Mouse (Mus musculus) liver, embryonic 13.5 days (tissue): ENCODE measurements around the gene Pafah2. TPM values are rescaled to one million over a fixed set of nuclear protein-coding genes. Genes with fewer than 3 reads are reported as not detected.
A peak's percentile ranks its signal among the peaks of the same experiment; 100 is the strongest.

ENCODE experiments used
- ATAC-seq: fragments of 200-750 bp; cut with Nextera tagmentation; 2 replicates; pipeline ENCODE4 v1.8.0; 2017; ENCODE audit warnings: low read depth, mild to moderate bottlenecking, moderate number of reproducible peaks, moderate library complexity
- DNase-seq: peaks from one replicate; pipeline ENCODE4 v3.0.0; 2022
- H3K27ac ChIP-seq: fragments of 300-500 bp; sonication (generic); 2 replicates; pipeline ENCODE4 v1.5.1; 2015; ENCODE audit warnings: moderate library complexity, mild to moderate bottlenecking, inconsistent platforms
- H3K27me3 ChIP-seq: fragments of 300-500 bp; sonication (generic); 2 replicates; pipeline ENCODE4 v1.6.1; 2015; ENCODE audit warnings: mild to moderate bottlenecking, inconsistent platforms
- H3K36me3 ChIP-seq: fragments of 300-500 bp; sonication (generic); 2 replicates; pipeline ENCODE4 v1.6.1; 2015; ENCODE audit warnings: mild to moderate bottlenecking, inconsistent platforms
- H3K4me1 ChIP-seq: fragments of 300-500 bp; sonication (generic); replicated peaks from 2 replicates; pipeline ENCODE4 v1.6.1; 2015; ENCODE audit warnings: inconsistent platforms
- H3K4me2 ChIP-seq: fragments of 300-500 bp; sonication (generic); 2 replicates; pipeline ENCODE4 v1.6.1; 2015; ENCODE audit warnings: inconsistent platforms, mild to moderate bottlenecking, moderate library complexity
- H3K4me3 ChIP-seq: fragments of 300-500 bp; sonication (generic); replicated peaks from 2 replicates; pipeline ENCODE4 v1.5.1; 2015; ENCODE audit warnings: mild to moderate bottlenecking, inconsistent platforms
- H3K9ac ChIP-seq: fragments of 300-500 bp; sonication (generic); 2 replicates; pipeline ENCODE4 v1.6.1; 2015; ENCODE audit warnings: mild to moderate bottlenecking, inconsistent platforms
- H3K9me3 ChIP-seq: fragments of 300-500 bp; sonication (generic); replicated peaks from 2 replicates; pipeline ENCODE4 v1.6.1; 2016; ENCODE audit warnings: inconsistent platforms
- WGBS: fragments of 180-500 bp; shearing (Covaris S2); methylation state at CpG from one replicate; pipeline ENCODE4 v1.1.7; 2015; ENCODE audit not compliant: insufficient replicate concordance; 5-methylcytosine and 5-hydroxymethylcytosine counted together
- polyA plus RNA-seq: library from polyadenylated mRNA; unstranded; fragments of >200 nt; fragmentation: Nextera tagmentation; extraction: Ambion mirVana; gene quantifications from 2 replicates; pipeline ENCODE4 v1.2.1, GENCODE M21; 2015

Pafah2 gene
- polyA plus RNA-seq, 1 experiment from 2014 or later: 3.7 TPM

- ATAC-seq (no peak), DNase-seq (no peak)
- Histone ChIP-seq H3K36me3 (0 out of 2 replicates have a peak, but pooled peaks cover 5% of the 10 kb centered on the region), H3K4me1 (no peaks in the 10 kb centered on the region), H3K4me3 (no peak overlapping the region), H3K9me3 (no peaks in the 10 kb centered on the region), H3K27me3 (0 out of 2 replicates have a peak, but pooled peaks cover under 1% of the 10 kb centered on the region), H3K9ac (no peak overlapping the region), H3K27ac (no peak overlapping the region), H3K4me2 (no peak overlapping the region)
- WGBS: 67% methylated on average over 7 of the region's 7 CpGs
Measured at GRCm38 (mm10) chr4:134425088-134425487, 29.0 kb downstream of the Pafah2 start.

DNA sequence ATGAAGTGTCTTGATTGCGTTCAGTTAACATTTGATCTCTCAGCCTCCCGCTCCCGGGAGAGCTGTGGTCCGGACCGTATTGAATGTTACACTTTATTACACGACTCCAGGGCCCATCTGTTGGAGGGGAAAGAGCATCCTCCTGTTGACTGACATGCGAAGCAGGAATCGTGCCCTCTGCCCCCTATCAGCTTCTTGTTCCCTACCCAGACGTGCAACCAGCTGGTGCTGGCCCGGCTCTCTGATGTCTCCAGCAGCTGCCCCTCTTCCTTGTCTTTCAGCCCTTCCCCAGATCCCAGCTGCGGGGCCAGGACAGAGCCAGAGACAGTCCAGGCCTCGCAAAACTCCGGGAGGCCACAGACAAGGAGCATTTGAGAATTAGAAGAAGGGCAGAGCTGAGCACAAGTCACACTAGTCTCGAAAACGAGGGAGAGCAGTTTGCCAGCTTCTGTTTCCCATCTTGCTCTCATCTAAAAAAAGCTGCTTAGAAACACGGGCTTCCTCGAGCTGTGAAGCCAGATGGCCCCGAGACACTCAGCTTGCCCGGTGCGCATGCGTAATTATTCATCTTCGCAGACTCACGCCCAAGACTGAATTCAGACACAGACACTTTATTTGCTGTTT lies 34.4 kb downstream of the Pafah2 start:
- no peak overlapping the region for H3K27ac ChIP-seq
- no peaks in the 10 kb centered on the region for H3K4me1 ChIP-seq
- ATAC-seq (no peak), DNase-seq (no peak)
- no peak overlapping the region for H3K4me2 ChIP-seq
- 0 out of 2 replicates have a peak, but pooled peaks cover 5% of the 10 kb centered on the region for H3K36me3 ChIP-seq
- 0 out of 2 replicates have a peak, but pooled peaks cover 3% of the 10 kb centered on the region for H3K27me3 ChIP-seq
- H3K4me3 ChIP-seq: no peak overlapping the region
- no peaks in the 10 kb centered on the region for H3K9me3 ChIP-seq
- 65% methylated on average over 23 of the region's 23 CpGs for whole genome bisulfite sequencing
- no peak overlapping the region for H3K9ac ChIP-seq

GRCm38 (mm10) chr4:134432686-134433360 lies 36.7 kb downstream of the Pafah2 start:
- H3K4me3 ChIP-seq: no peak overlapping the region
- H3K4me1 ChIP-seq: no peaks in the 10 kb centered on the region
- WGBS: 72% methylated on average over 15 of the region's 15 CpGs
- ATAC-seq (no peak), DNase-seq (no peak)
- H3K4me2 ChIP-seq: no peak overlapping the region
- H3K27me3 ChIP-seq: 0 out of 2 replicates have a peak, but pooled peaks cover 9% of the 10 kb centered on the region
- H3K9me3 ChIP-seq: no peaks in the 10 kb centered on the region
- no peaks in the 10 kb centered on the region for H3K36me3 ChIP-seq
- H3K27ac ChIP-seq: no peak overlapping the region
- H3K9ac ChIP-seq: no peak overlapping the region

DNA sequence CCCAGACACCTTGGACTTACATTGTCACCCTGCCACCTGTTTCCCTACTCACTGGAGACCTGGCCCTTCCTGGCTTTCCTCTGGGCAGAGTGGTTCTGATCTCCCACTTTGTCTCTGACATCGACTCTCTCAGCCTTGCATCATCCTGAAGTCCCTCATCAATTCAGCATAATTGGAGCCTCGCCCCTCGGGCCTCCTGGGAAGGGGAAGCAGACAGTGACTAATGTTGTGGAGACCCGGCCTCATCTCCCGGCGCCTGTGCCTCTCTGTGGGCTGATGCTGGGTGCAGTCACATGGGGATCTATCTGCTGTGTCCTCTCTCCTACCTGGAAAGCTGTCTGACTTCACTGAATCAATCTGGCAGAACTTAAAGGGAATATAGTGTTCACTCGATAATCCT lies 40.1 kb downstream of the Pafah2 start:
- no peak for DNase-seq
- Histone ChIP-seq H3K36me3 (no peaks in the 10 kb centered on the region), H3K9ac (no peak overlapping the region), H3K27me3 (0 out of 2 replicates have a peak, but pooled peaks cover 7% of the 10 kb centered on the region), H3K27ac (no peak overlapping the region), H3K4me3 (no peak overlapping the region), H3K4me1 (peaks cover 21% of the 10 kb centered on the region), H3K9me3 (no peaks in the 10 kb centered on the region), H3K4me2 (no peak overlapping the region)
- WGBS: 39% methylated on average over 7 of the region's 7 CpGs
- no peak for ATAC-seq

GRCm38 (mm10) chr4:134436659-134437058 lies 40.5 kb downstream of the Pafah2 start:
- H3K27me3 ChIP-seq: peaks cover 8% of the 10 kb centered on the region; the same call in 1 of the 2 replicates
- no peak overlapping the region for H3K4me3 ChIP-seq
- no peak overlapping the region for H3K27ac ChIP-seq
- H3K9ac ChIP-seq: no peak overlapping the region
- H3K4me1 ChIP-seq: peaks cover 21% of the 10 kb centered on the region
- ATAC-seq: no peak
- no peak overlapping the region for H3K4me2 ChIP-seq
- DNase-seq: no peak
- no peaks in the 10 kb centered on the region for H3K36me3 ChIP-seq
- WGBS: 71% methylated on average over 10 of the region's 10 CpGs
- H3K9me3 ChIP-seq: no peaks in the 10 kb centered on the region

DNA sequence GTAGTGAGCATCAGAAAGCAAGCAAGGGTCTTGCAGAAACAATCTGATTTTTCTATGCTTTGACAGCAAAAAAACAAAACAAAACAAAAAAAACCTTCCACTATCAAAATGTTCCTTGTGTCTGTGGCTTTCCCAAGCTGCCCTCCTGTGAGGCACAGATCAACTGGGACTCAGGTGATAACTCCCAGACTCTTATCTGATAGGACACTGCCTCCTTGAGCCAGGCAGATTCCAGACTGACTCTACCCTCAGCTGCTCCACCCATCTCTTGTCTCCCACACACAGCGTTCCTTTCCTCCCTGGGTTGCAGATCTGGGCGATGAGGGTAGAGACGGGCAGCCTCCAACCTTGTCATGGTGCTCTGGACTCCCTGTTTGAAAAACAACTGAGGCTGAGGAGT lies 43.0 kb downstream of the Pafah2 start:
- Histone ChIP-seq H3K4me2 (peak overlapping the region; percentile 33), H3K4me1 (peaks cover 21% of the 10 kb centered on the region), H3K9me3 (no peaks in the 10 kb centered on the region), H3K27me3 (peaks cover 18% of the 10 kb centered on the region), H3K9ac (no peak overlapping the region), H3K27ac (peak overlapping the region; percentile 44), H3K4me3 (no peak overlapping the region), H3K36me3 (no peaks in the 10 kb centered on the region)
- WGBS: 17% methylated on average over 3 of the region's 3 CpGs
- peak; percentile 73 for DNase-seq
- ATAC-seq: peak; percentile 98

GRCm38 (mm10) chr4:134439919-134440318 lies 43.8 kb downstream of the Pafah2 start:
- peaks cover 18% of the 10 kb centered on the region for H3K27me3 ChIP-seq
- H3K9me3 ChIP-seq: no peaks in the 10 kb centered on the region
- no peak overlapping the region for H3K4me3 ChIP-seq
- H3K36me3 ChIP-seq: no peaks in the 10 kb centered on the region
- WGBS: 58% methylated on average over 4 of the region's 4 CpGs
- DNase-seq (no peak), ATAC-seq (no peak)
- H3K4me1 ChIP-seq: peaks cover 21% of the 10 kb centered on the region
- no peak overlapping the region for H3K9ac ChIP-seq
- H3K27ac ChIP-seq: peak overlapping the region; percentile 44; the same call in 1 of the 2 replicates
- H3K4me2 ChIP-seq: no peak overlapping the region

DNA sequence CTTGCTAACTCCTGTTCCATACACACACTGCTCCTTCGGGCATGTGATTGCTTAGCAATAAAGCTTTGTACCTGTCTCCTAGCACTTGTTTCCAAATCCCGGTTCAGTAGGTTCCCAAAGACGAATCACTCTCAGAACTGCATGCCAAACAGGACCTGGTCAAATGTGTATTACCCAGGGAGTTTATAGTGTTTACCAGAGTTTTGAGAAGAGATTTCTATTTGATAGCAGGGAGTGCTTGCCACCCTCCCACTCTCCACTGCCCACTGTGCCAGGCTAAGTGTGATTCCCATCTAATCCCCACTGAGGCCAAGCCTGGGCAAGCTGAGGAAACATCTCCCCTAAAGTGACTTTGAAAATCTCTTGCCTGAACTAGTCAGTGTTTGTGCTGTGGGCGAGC lies 46.1 kb downstream of the Pafah2 start:
- DNase-seq (no peak), ATAC-seq (no peak)
- 75% methylated on average over 4 of the region's 4 CpGs for WGBS
- Histone ChIP-seq H3K9ac (no peak overlapping the region), H3K4me2 (no peak overlapping the region), H3K36me3 (no peaks in the 10 kb centered on the region), H3K4me1 (peaks cover 23% of the 10 kb centered on the region), H3K9me3 (no peaks in the 10 kb centered on the region), H3K27me3 (peaks cover 25% of the 10 kb centered on the region), H3K4me3 (no peak overlapping the region), H3K27ac (no peak overlapping the region)

DNA sequence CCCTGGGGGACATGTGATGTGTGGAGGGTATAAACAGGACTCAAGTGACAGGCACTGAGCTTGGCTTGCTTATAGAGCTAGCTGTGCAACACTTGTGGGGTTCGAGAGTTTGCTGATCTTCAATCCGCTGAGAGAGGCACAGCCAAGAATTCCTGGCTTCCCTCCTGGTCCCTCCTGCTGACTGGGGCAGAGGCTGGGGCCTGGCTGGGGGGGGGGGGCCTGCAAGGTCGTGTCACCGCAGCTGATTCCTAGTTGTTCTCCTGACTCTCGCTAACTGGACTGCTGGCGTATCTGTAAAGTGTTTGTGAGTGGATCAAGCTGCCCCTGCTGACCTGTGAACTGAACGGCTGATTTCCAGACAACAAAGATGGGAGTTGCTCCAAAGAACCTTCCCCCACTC lies 47.5 kb downstream of the Pafah2 start:
- Histone ChIP-seq H3K9me3 (no peaks in the 10 kb centered on the region), H3K9ac (no peak overlapping the region), H3K27ac (no peak overlapping the region), H3K4me2 (no peak overlapping the region), H3K36me3 (no peaks in the 10 kb centered on the region), H3K27me3 (peaks cover 32% of the 10 kb centered on the region), H3K4me1 (peaks cover 23% of the 10 kb centered on the region), H3K4me3 (no peak overlapping the region)
- 56% methylated on average over 7 of the region's 7 CpGs for WGBS
- ATAC-seq: no peak
- DNase-seq: no peak

DNA sequence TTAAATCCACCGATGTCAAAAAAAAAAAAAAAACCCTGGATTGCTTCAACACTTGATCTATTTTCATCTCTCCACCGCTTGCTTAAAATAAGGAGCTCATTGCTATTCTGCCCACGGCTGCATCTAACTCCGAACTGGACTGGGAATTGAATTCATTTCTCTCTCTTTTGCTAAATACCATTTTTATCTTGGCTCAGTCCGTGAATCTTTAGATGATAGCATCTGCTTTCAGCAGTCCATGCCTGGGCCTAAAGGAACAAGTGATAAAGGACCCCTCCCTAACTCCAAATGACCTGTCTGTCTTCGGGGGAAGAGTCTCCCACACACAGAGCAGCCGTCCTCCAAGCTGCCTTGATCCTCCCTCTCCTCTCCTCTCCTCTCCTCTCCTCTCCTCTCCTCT lies 48.8 kb downstream of the Pafah2 start:
- no peak for DNase-seq
- no peak for ATAC-seq
- WGBS: 49% methylated on average over 7 of the region's 7 CpGs
- no peak overlapping the region for H3K4me2 ChIP-seq
- no peaks in the 10 kb centered on the region for H3K9me3 ChIP-seq
- peaks cover 9% of the 10 kb centered on the region for H3K4me1 ChIP-seq
- no peak overlapping the region for H3K9ac ChIP-seq
- no peaks in the 10 kb centered on the region for H3K36me3 ChIP-seq
- H3K4me3 ChIP-seq: no peak overlapping the region
- no peak overlapping the region for H3K27ac ChIP-seq
- peaks cover 44% of the 10 kb centered on the region for H3K27me3 ChIP-seq

- Histone ChIP-seq H3K4me3 (no peak overlapping the region), H3K36me3 (no peaks in the 10 kb centered on the region), H3K27ac (no peak overlapping the region), H3K4me1 (peaks cover 6% of the 10 kb centered on the region; the same call in 1 of the 2 replicates), H3K9me3 (no peaks in the 10 kb centered on the region), H3K4me2 (no peak overlapping the region), H3K27me3 (peaks cover 49% of the 10 kb centered on the region), H3K9ac (no peak overlapping the region)
- WGBS: 80% methylated on average over 1 of the region's 1 CpGs
- DNase-seq (no peak), ATAC-seq (no peak)
Measured at GRCm38 (mm10) chr4:134445489-134445888, 49.4 kb downstream of the Pafah2 start.

DNA sequence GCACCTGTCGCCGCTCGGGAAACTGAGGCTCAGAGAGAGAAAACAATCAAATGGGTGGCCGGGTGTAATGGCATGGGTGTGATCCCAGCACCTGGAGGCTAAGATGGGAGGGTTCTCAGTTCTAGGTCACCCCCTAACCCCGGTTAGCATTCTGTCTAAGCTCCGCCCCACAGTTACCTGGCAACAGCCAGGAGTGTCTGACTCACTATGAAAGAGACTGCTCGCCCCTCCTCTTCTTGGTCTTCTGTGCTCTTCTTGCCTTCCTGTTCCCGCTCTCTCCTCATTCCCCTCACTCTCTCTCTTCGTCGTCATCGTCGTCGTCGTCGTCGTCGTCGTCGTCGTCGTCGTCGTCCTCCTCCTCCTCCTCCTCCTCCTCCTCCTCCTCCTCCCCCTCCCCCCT lies 51.8 kb downstream of the Pafah2 start:
- no peak for ATAC-seq
- no peaks in the 10 kb centered on the region for H3K36me3 ChIP-seq
- 35% methylated on average over 23 of the region's 23 CpGs for WGBS

More for the DNA sequence above, 51.8 kb downstream of the Pafah2 start:
- no peak overlapping the region for H3K4me3 ChIP-seq
- DNase-seq: no peak
- H3K9ac ChIP-seq: no peak overlapping the region
- no peak overlapping the region for H3K27ac ChIP-seq
- H3K9me3 ChIP-seq: no peaks in the 10 kb centered on the region
- H3K4me2 ChIP-seq: no peak overlapping the region
- peaks cover 10% of the 10 kb centered on the region for H3K4me1 ChIP-seq
- peaks cover 61% of the 10 kb centered on the region for H3K27me3 ChIP-seq
